In genomic region chr6:7693666-7694065, GRCm38 (mm10) we compare ENCODE assay signal across 8 mouse cellular contexts. TPM values are rescaled to one million over a fixed set of nuclear protein-coding genes. Genes with fewer than 3 reads are reported as not detected.
DNase-seq lines count a peak whose midpoint lies in the region; ATAC-seq and TF ChIP-seq lines count a peak whose summit lies in the region.
"Had no signal": no experiment of that assay in that cellular context is flagged by ENCODE, and none has a peak within 500 bp of the region (broad histone marks: within the 10 kb centered on the region; RNA-seq: fewer than 3 reads in every experiment).

No protein-coding gene starts in this region.

- no peak overlapping the region for H3K9ac ChIP-seq in hindbrain, embryonic 13.5 days
- no peak overlapping the region for H3K9ac ChIP-seq in intestine, embryonic 15.5 days
- no peak overlapping the region for H3K9ac ChIP-seq in midbrain, embryonic 15.5 days

- peaks cover 4% of the 10 kb centered on the region for H3K4me1 ChIP-seq in hindbrain, embryonic 13.5 days (replicated peaks)
- 0 out of 2 replicates have a peak, but pooled peaks cover 9% of the 10 kb centered on the region for H3K4me1 ChIP-seq in hindbrain, embryonic 10.5 days (replicated peaks)
- H3K4me1 ChIP-seq in intestine, embryonic 15.5 days (replicated peaks) = no peaks in the 10 kb centered on the region
- H3K4me1 ChIP-seq in midbrain, embryonic 15.5 days = peaks cover 8% of the 10 kb centered on the region

- WGBS in hindbrain, embryonic 13.5 days = 69% methylated on average over 5 of the region's 5 CpGs
- whole genome bisulfite sequencing in hindbrain, embryonic 10.5 days = 69% methylated on average over 5 of the region's 5 CpGs
- 68% methylated on average over 5 of the region's 5 CpGs for WGBS in intestine, embryonic 15.5 days
- WGBS in midbrain, embryonic 15.5 days = 71% methylated on average over 5 of the region's 5 CpGs

- H3K27me3 ChIP-seq in hindbrain, embryonic 13.5 days = peaks cover 9% of the 10 kb centered on the region; the same call in 1 of the 2 replicates
- H3K27me3 ChIP-seq in hindbrain, embryonic 10.5 days (ENCODE audit: insufficient read depth, poor library complexity, severe bottlenecking) = peaks cover 3% of the 10 kb centered on the region; the same call in 1 of the 2 replicates
- no peaks in the 10 kb centered on the region for H3K27me3 ChIP-seq in intestine, embryonic 15.5 days (replicated peaks)
- H3K27me3 ChIP-seq in midbrain, embryonic 15.5 days (replicated peaks) = no peaks in the 10 kb centered on the region; the same call in 1 of the 2 replicates

- H3K9me3 ChIP-seq in hindbrain, embryonic 13.5 days = no peaks in the 10 kb centered on the region
- H3K9me3 ChIP-seq in hindbrain, embryonic 10.5 days = no peaks in the 10 kb centered on the region
- no peaks in the 10 kb centered on the region for H3K9me3 ChIP-seq in intestine, embryonic 15.5 days
- no peaks in the 10 kb centered on the region for H3K9me3 ChIP-seq in midbrain, embryonic 15.5 days

- no peaks in the 10 kb centered on the region for H3K36me3 ChIP-seq in hindbrain, embryonic 13.5 days
- no peaks in the 10 kb centered on the region for H3K36me3 ChIP-seq in hindbrain, embryonic 10.5 days
- no peaks in the 10 kb centered on the region for H3K36me3 ChIP-seq in intestine, embryonic 15.5 days
- no peaks in the 10 kb centered on the region for H3K36me3 ChIP-seq in midbrain, embryonic 15.5 days (replicated peaks)

- H3K4me2 ChIP-seq in hindbrain, embryonic 13.5 days = peak overlapping the region; percentile 87; the same call in 1 of the 2 replicates
- peak overlapping the region; percentile 91 for H3K4me2 ChIP-seq in intestine, embryonic 15.5 days (replicated peaks)
- H3K4me2 ChIP-seq in midbrain, embryonic 15.5 days = no peak overlapping the region

- H3K4me3 ChIP-seq in hindbrain, embryonic 13.5 days = no peak overlapping the region
- no peak overlapping the region for H3K4me3 ChIP-seq in hindbrain, embryonic 10.5 days
- no peak overlapping the region for H3K4me3 ChIP-seq in intestine, embryonic 15.5 days (replicated peaks)
- H3K4me3 ChIP-seq in midbrain, embryonic 15.5 days = no peak overlapping the region

- no peak for TF ChIP-seq POLR2A in brain, embryonic 14.5 days (IDR thresholded peaks at IDR 0.05; ENCODE audit: borderline replicate concordance, extremely low read depth, insufficient read depth, insufficient read length, poor library complexity, severe bottlenecking)

- ATAC-seq in hindbrain, embryonic 13.5 days (ENCODE audit: low FRiP score) = no peak
- no peak for ATAC-seq in intestine, embryonic 15.5 days
- ATAC-seq in midbrain, embryonic 15.5 days (replicated peaks) = 0 out of 2 replicates have a peak, but pooled peaks have one; percentile 22

- no peak for TF ChIP-seq CTCF in brain, embryonic 14.5 days (IDR thresholded peaks at IDR 0.05; ENCODE audit: borderline replicate concordance, extremely low read depth, insufficient read depth, insufficient read length)

- no peak overlapping the region for H3K27ac ChIP-seq in hindbrain, embryonic 13.5 days
- H3K27ac ChIP-seq in hindbrain, embryonic 10.5 days = no peak overlapping the region
- no peak overlapping the region for H3K27ac ChIP-seq in intestine, embryonic 15.5 days
- no peak overlapping the region for H3K27ac ChIP-seq in midbrain, embryonic 15.5 days
- H3K27ac ChIP-seq: kidney, postnatal 0 days had no signal

- DNase-seq in hindbrain, embryonic 10.5 days (ENCODE audit: low spot score) = no peak
- DNase-seq in brain, embryonic 14.5 days (ENCODE audit: low read depth) = peak; percentile 15
- DNase-seq in kidney, postnatal 4 days = no peak
- no peak for DNase-seq in frontal cortex, postnatal 14 days (ENCODE audit: low spot score in 2 of 2)

RNA-seq across cellular contexts. Expression of gene Asns, which starts 0.6 kb away (rescaled TPM):
- 69.7 and 71.2 TPM in 2 replicates for polyA plus RNA-seq in hindbrain, embryonic 13.5 days (2015; fragmentation: Nextera tagmentation; extraction: Ambion mirVana)
- 51.6 and 58.7 TPM in 2 replicates for polyA plus RNA-seq in hindbrain, embryonic 10.5 days (2016; fragmentation: Nextera tagmentation; extraction: Ambion mirVana)
- polyA plus RNA-seq in brain, embryonic 14.5 days (2012; rRNA removed) = 27.5 and 35.1 TPM in 2 replicates
- 114 and 122 TPM in 2 replicates for polyA plus RNA-seq in intestine, embryonic 15.5 days (2015; fragmentation: Nextera tagmentation; extraction: Ambion mirVana)
- 82.6 and 90.2 TPM in 2 replicates for polyA plus RNA-seq in midbrain, embryonic 15.5 days (2015; fragmentation: Nextera tagmentation; extraction: Ambion mirVana)
